Mouse (Mus musculus) limb, embryonic 13.5 days (tissue): Measurements from ENCODE around the gene Nhlh2. TPM values are rescaled to one million over a fixed set of nuclear protein-coding genes. Genes with fewer than 3 reads are reported as not detected.

ENCODE experiments used
- ATAC-seq: fragments of 200-750 bp; cut with Nextera tagmentation; 2 replicates; pipeline ENCODE4 v1.8.0; 2017; ENCODE audit warnings: low read depth, moderate number of reproducible peaks, moderate TSS enrichment; ENCODE audit not compliant: low FRiP score
- H3K27ac ChIP-seq: fragments of 300-500 bp; sonication (generic); 2 replicates; pipeline ENCODE4 v1.5.1; 2015; ENCODE audit warnings: inconsistent platforms, mild to moderate bottlenecking, moderate library complexity
- H3K27me3 ChIP-seq: fragments of 300-500 bp; sonication (generic); 2 replicates; pipeline ENCODE4 v1.6.1; 2015; ENCODE audit warnings: mild to moderate bottlenecking, inconsistent platforms
- H3K36me3 ChIP-seq: fragments of 300-500 bp; sonication (generic); 2 replicates; pipeline ENCODE4 v1.6.1; 2015; ENCODE audit warnings: inconsistent platforms, mild to moderate bottlenecking, moderate library complexity
- H3K4me1 ChIP-seq: fragments of 300-500 bp; sonication (generic); 2 replicates; pipeline ENCODE4 v1.6.1; 2015; ENCODE audit warnings: inconsistent platforms
- H3K4me2 ChIP-seq: fragments of 300-500 bp; sonication (generic); replicated peaks from 2 replicates; pipeline ENCODE4 v1.6.1; 2015; ENCODE audit warnings: inconsistent platforms, mild to moderate bottlenecking, moderate library complexity
- H3K4me3 ChIP-seq: fragments of 300-500 bp; sonication (generic); 2 replicates; pipeline ENCODE4 v1.5.1; 2015; ENCODE audit warnings: moderate library complexity, mild to moderate bottlenecking, inconsistent platforms
- H3K9ac ChIP-seq: fragments of 300-500 bp; sonication (generic); 2 replicates; pipeline ENCODE4 v1.6.1; 2015; ENCODE audit warnings: mild to moderate bottlenecking, inconsistent platforms
- H3K9me3 ChIP-seq: fragments of 300-500 bp; sonication (generic); 2 replicates; pipeline ENCODE4 v1.6.1; 2016; ENCODE audit warnings: inconsistent platforms
- WGBS: fragments of 180-500 bp; shearing (Covaris S2); methylation state at CpG from one replicate; pipeline ENCODE4 v1.1.7; 2015; 5-methylcytosine and 5-hydroxymethylcytosine counted together
- polyA plus RNA-seq: library from polyadenylated mRNA; unstranded; fragments of >200 nt; fragmentation: Nextera tagmentation; extraction: Ambion mirVana; gene quantifications from 2 replicates; pipeline ENCODE4 v1.2.1, GENCODE M21; 2015

The Nhlh2 gene
- polyA plus RNA-seq, 1 experiment from 2014 or later: 0.04 TPM

DNA sequence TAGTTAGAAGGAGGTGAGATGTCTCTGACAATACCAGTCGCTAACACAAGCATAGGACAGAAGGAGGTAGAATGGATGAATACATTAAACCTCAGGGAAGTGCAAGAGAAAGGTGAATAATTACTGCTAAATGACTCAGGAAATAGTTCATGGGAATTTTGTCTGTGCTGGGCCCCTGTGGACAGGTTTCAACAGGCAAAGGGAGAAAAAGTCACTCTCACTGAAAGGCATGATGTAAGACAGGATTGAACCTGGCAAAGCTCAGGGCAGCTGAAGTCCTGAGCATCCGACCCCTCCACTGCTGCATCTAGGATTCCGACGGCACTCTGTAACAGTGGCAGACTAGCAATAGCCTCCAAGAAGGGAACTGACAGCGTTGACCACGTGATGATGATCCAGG lies 28.7 kb downstream of the Nhlh2 start:
- 68% methylated on average over 6 of the region's 6 CpGs for WGBS
- Histone ChIP-seq H3K4me2 (no peak overlapping the region), H3K4me1 (no peaks in the 10 kb centered on the region), H3K36me3 (no peaks in the 10 kb centered on the region), H3K27me3 (no peaks in the 10 kb centered on the region), H3K9ac (no peak overlapping the region), H3K27ac (no peak overlapping the region), H3K4me3 (no peak overlapping the region), H3K9me3 (no peaks in the 10 kb centered on the region)
- ATAC-seq: no peak

- H3K36me3 ChIP-seq: no peaks in the 10 kb centered on the region
- H3K4me1 ChIP-seq: no peaks in the 10 kb centered on the region
- no peak overlapping the region for H3K4me3 ChIP-seq
- no peaks in the 10 kb centered on the region for H3K9me3 ChIP-seq
- no peak for ATAC-seq
- 79% methylated on average over 4 of the region's 4 CpGs for WGBS
- 0 out of 2 replicates have a peak, but pooled peaks cover 3% of the 10 kb centered on the region for H3K27me3 ChIP-seq
- no peak overlapping the region for H3K27ac ChIP-seq
- H3K9ac ChIP-seq: no peak overlapping the region
- H3K4me2 ChIP-seq: no peak overlapping the region
These were observed 31.8 kb downstream of the Nhlh2 start for GRCm38 (mm10) chr3:102041632-102042031.

DNA sequence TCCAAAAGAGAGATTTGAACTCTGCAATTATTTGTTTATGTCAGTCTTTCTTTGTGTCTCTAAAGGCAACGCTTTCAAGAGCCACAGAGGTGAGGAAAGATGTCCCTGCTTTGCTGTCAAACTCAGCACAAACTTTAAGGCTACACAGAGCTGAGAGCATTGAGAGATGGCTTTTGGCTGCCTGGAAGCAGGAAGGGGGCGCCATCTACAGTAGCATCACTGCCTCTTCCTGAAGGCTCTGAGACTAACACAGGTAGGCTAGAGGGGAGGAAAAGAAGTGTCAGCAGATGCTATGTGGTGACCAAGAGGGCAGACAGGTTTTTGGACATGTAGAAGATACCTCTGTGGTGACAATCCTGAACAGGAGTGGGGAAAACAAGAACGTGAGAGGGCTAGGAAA lies 35.2 kb downstream of the Nhlh2 start:
- no peak overlapping the region for H3K9ac ChIP-seq

GRCm38 (mm10) chr3:102047532-102047931 lies 37.7 kb downstream of the Nhlh2 start:
- no peaks in the 10 kb centered on the region for H3K9me3 ChIP-seq
- H3K4me2 ChIP-seq: no peak overlapping the region
- WGBS: 96% methylated on average over 2 of the region's 2 CpGs
- no peak overlapping the region for H3K9ac ChIP-seq
- H3K4me3 ChIP-seq: no peak overlapping the region
- 0 out of 2 replicates have a peak, but pooled peaks cover 3% of the 10 kb centered on the region for H3K27me3 ChIP-seq
- ATAC-seq: no peak
- H3K4me1 ChIP-seq: no peaks in the 10 kb centered on the region
- H3K36me3 ChIP-seq: no peaks in the 10 kb centered on the region
- H3K27ac ChIP-seq: no peak overlapping the region

More for the DNA sequence above, 35.2 kb downstream of the Nhlh2 start:
- Histone ChIP-seq H3K4me2 (no peak overlapping the region), H3K27ac (no peak overlapping the region), H3K4me1 (no peaks in the 10 kb centered on the region), H3K9me3 (no peaks in the 10 kb centered on the region), H3K27me3 (0 out of 2 replicates have a peak, but pooled peaks cover 3% of the 10 kb centered on the region), H3K4me3 (no peak overlapping the region), H3K36me3 (no peaks in the 10 kb centered on the region)
- no peak for ATAC-seq
- 33% methylated on average over 3 of the region's 3 CpGs for WGBS

GRCm38 (mm10) chr3:102049207-102050104 lies 39.6 kb downstream of the Nhlh2 start:
- 0 out of 2 replicates have a peak, but pooled peaks cover 3% of the 10 kb centered on the region for H3K27me3 ChIP-seq
- no peak for ATAC-seq
- H3K36me3 ChIP-seq: no peaks in the 10 kb centered on the region
- WGBS: 77% methylated on average over 14 of the region's 14 CpGs
- H3K9me3 ChIP-seq: no peaks in the 10 kb centered on the region
- H3K4me3 ChIP-seq: no peak overlapping the region
- H3K27ac ChIP-seq: no peak overlapping the region
- H3K4me1 ChIP-seq: no peaks in the 10 kb centered on the region
- H3K4me2 ChIP-seq: no peak overlapping the region
- no peak overlapping the region for H3K9ac ChIP-seq

DNA sequence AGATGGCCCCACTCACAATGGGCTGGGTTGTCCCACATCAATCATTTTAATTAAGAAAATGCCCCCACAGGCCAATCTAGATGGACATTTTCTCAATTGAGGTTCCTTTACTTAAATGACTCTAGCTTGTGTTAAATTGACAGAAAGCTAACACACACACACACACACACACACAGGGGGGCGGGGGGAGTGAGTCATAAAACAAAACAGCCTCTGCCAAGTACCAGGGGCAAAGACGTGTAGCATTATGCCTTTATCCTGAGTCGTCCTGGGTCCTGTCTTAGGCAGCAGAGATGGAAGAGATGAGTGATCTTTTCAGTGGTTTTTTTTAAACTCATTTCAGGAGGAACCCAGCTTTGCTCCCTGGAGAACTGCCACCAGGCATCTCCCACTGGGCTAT lies 42.2 kb downstream of the Nhlh2 start:
- Histone ChIP-seq H3K4me3 (no peak overlapping the region), H3K4me2 (no peak overlapping the region), H3K9me3 (no peaks in the 10 kb centered on the region), H3K27me3 (no peaks in the 10 kb centered on the region), H3K9ac (no peak overlapping the region), H3K36me3 (no peaks in the 10 kb centered on the region), H3K4me1 (no peaks in the 10 kb centered on the region), H3K27ac (no peak overlapping the region)
- 42% methylated on average over 3 of the region's 3 CpGs for WGBS
- no peak for ATAC-seq

- ATAC-seq: no peak
- no peak overlapping the region for H3K4me3 ChIP-seq
- no peaks in the 10 kb centered on the region for H3K9me3 ChIP-seq
- no peak overlapping the region for H3K27ac ChIP-seq
- H3K36me3 ChIP-seq: no peaks in the 10 kb centered on the region
- no peaks in the 10 kb centered on the region for H3K27me3 ChIP-seq
- no peaks in the 10 kb centered on the region for H3K4me1 ChIP-seq
- H3K9ac ChIP-seq: no peak overlapping the region
- H3K4me2 ChIP-seq: no peak overlapping the region
- WGBS: 60% methylated on average over 8 of the region's 8 CpGs
These were observed 43.4 kb downstream of the Nhlh2 start for GRCm38 (mm10) chr3:102053293-102053692.

GRCm38 (mm10) chr3:102055878-102056277 lies 46.0 kb downstream of the Nhlh2 start:
- ATAC-seq: no peak
- WGBS: 75% methylated on average over 4 of the region's 4 CpGs
- H3K36me3 ChIP-seq: no peaks in the 10 kb centered on the region

DNA sequence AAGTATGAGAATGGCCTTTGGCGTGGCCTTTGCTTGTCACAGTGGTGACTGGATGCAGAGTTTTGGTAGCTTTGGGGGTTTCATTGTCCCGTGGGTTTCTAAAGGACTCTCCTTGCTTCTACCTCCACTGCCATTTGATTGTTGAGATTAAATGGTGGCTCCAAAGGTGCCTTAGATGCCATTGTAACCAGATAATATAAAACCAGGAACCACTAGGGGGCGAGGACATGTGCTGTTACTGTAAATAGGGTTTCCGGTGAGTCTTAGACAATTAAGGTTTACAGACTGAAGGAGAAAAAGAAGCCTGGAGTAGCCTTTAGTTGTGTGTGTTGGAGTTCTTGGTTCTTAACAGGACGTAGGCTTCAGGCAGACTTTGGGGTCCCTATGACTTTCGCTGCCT lies 50.2 kb downstream of the Nhlh2 start:
- WGBS: 78% methylated on average over 6 of the region's 6 CpGs
- H3K4me3 ChIP-seq: no peak overlapping the region
- H3K9me3 ChIP-seq: no peaks in the 10 kb centered on the region
- H3K27me3 ChIP-seq: no peaks in the 10 kb centered on the region
- ATAC-seq: no peak
- peaks cover 5% of the 10 kb centered on the region for H3K4me1 ChIP-seq
- no peak overlapping the region for H3K4me2 ChIP-seq
- no peak overlapping the region for H3K9ac ChIP-seq
- H3K36me3 ChIP-seq: no peaks in the 10 kb centered on the region
- no peak overlapping the region for H3K27ac ChIP-seq

More at GRCm38 (mm10) chr3:102055878-102056277, 46.0 kb downstream of the Nhlh2 start:
- H3K27me3 ChIP-seq: no peaks in the 10 kb centered on the region
- no peak overlapping the region for H3K9ac ChIP-seq
- no peak overlapping the region for H3K4me3 ChIP-seq
- H3K4me2 ChIP-seq: no peak overlapping the region
- H3K9me3 ChIP-seq: no peaks in the 10 kb centered on the region
- H3K4me1 ChIP-seq: no peaks in the 10 kb centered on the region
- H3K27ac ChIP-seq: no peak overlapping the region

GRCm38 (mm10) chr3:102061923-102062670 lies 52.2 kb downstream of the Nhlh2 start:
- Histone ChIP-seq H3K4me3 (no peak overlapping the region), H3K4me1 (peaks cover 5% of the 10 kb centered on the region), H3K4me2 (peak overlapping the region; percentile 27; the same call in 1 of the 2 replicates), H3K36me3 (no peaks in the 10 kb centered on the region), H3K9me3 (no peaks in the 10 kb centered on the region), H3K27ac (no peak overlapping the region), H3K9ac (0 out of 2 replicates have a peak overlapping the region, but pooled peaks have one; percentile 8), H3K27me3 (peaks cover 4% of the 10 kb centered on the region; the same call in 1 of the 2 replicates)
- WGBS: 39% methylated on average over 14 of the region's 14 CpGs
- peak; percentile 40; the same call in 1 of the 2 replicates for ATAC-seq

GRCm38 (mm10) chr3:102062671-102063010 lies 52.8 kb downstream of the Nhlh2 start:
- Histone ChIP-seq H3K27me3 (peaks cover 4% of the 10 kb centered on the region; the same call in 1 of the 2 replicates), H3K4me2 (peak overlapping the region; percentile 27; the same call in 1 of the 2 replicates), H3K4me3 (no peak overlapping the region), H3K4me1 (peaks cover 5% of the 10 kb centered on the region), H3K27ac (no peak overlapping the region), H3K9ac (0 out of 2 replicates have a peak overlapping the region, but pooled peaks have one; percentile 8), H3K9me3 (no peaks in the 10 kb centered on the region), H3K36me3 (no peaks in the 10 kb centered on the region)
- ATAC-seq: 0 out of 2 replicates have a peak, but pooled peaks have one; percentile 24
- WGBS: 36% methylated on average over 8 of the region's 8 CpGs
